Mouse (Mus musculus) fat pad, adult 2 months (tissue): Measurements from ENCODE around the gene G6pc.
"Not testable (repeated sequence)": the region's sequence is repeated elsewhere in the genome, so short reads cannot be mapped to it uniquely, and the experiment has no call there.

Experiments
- DNase-seq: peaks from one replicate; pipeline ENCODE4 v3.0.0-alpha.2; 2011; ENCODE audit warnings: low read depth, low spot score; ENCODE audit errors: extremely low read depth

The G6pc gene

DNA sequence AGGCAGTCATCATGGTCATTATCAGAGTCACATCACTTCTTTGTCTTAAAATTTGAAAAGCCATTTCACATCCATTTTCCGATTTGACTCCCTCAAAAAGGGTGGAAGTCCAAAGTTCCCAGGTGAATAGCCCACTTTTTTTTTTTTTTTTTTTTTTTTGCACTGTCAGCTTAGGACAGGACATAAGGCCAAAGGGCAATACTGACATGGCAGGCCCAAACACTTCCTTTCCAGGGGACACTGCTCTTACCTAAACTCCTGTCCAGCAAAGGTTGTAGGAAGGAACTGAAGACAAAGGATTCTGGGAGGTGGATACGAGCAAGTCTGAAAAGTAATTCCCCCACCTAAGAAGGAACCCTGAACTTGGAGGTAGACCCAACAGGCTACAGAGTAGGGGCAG lies 11.4 kb upstream of the G6pc start:
- DNase-seq: no peak

DNA sequence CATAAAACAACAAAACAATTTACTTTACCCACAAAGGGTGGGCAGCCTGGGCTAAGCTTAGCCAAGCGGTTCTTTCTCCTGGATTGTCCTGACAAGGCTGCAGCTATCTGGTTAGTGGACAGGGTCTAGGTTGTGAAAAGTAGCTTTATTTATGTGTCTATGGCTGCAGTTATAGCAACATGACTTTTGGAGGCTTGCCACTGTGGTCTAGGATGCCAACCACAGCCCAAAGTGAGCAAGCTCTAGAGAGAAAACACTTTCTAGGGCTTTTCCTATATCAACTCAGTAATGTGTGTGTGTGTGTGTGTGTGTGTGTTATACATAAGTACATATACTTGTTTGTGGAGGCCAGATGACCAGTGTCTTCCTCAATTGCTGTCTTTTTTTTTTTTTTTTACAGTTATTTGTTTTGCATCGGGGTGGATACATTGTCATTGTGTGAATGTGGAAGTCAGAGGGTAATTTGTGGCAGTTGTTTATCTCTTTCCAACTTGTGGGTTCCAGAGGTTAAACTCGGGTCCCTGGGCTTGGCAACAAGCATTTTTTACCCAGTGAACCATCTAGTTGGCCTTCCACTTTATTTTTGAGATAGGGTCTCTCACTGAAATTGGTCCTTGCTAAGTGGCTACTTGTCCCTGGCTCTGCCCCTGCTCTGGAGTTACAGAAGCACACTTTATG lies 9.7 kb upstream of the G6pc start:
- DNase-seq: no peak

DNA sequence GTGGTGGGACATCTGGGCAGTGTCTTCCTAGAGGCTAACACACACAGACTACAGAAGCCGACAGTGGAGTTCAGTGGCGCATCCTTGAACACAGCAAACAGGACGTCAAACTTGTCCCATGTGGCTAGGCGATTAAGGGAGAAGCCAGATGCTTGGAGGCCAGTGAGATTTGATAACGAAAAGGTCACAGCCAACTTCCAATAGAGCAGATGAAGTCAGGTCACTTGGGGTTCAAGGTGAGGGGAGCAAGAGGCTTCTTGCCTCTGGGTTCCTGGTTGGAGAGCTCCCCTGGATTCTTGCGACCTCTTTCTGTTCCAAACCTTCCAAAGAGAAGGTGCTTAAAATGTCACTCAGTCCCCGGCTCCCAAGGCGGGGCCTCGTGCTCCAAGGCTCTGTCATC lies 7.6 kb upstream of the G6pc start:
- DNase-seq: no peak

DNA sequence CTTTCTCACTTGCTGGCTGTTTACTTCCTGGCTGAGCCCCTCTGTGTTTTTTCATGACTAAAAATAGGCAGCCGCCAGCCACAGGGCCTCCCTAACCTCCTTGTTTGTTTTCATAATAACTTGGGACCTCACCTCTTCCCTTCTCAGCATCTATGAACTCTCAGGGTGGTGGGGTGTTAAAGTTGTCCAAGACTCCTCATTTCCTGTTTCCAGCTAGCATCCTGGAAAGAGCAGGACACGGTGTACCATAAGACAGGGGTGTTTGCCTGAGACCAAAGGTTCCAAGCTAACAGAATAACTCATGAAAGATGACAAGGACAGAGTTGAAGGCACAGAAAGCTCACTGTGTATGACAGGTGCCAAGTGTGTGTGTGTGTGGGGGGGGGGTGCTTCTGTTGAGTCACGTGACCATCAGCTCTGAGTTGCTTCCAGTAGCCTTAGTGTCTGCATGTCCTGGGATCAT lies 6.7 kb upstream of the G6pc start:
- no peak for DNase-seq

DNA sequence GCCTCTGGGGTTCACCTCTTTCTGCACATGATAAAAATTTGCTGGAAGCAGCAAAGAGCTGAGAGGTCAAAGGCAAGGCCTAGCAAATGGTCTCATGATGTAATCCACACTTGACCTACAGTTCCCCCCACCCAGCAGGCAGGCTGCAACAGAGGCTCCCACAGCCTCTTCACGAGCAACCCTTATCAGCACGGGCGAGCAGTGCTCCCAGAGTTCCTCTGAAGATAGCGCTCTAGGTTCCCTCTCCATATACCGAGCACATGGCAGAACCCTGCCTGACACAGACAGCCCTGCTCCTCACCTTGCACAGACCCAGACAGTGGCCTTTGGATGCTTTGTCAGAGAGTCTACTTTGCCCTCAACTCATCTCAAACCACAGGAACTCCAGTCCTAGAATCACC lies 2.8 kb upstream of the G6pc start:
- DNase-seq: no peak

DNA sequence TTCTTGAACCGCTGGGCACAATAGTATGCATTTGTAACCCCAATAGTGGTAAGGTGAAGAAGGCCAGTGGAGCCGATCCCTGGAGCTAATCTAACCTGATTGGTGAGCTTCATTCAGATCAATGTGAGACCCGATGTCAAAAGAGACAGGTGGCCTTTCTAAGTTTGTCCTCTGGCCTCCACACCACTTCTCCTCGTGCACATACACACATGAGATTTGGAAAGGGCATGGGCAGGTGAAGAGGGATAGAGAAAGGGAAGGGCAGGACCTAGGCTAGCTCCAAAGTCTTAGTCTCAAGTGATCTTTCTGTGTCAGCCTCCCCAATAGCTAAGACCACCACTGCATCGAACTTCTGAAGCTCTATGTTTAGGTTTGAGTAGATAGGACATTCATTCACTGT lies 2.8 kb downstream of the G6pc start:
- no peak for DNase-seq

DNA sequence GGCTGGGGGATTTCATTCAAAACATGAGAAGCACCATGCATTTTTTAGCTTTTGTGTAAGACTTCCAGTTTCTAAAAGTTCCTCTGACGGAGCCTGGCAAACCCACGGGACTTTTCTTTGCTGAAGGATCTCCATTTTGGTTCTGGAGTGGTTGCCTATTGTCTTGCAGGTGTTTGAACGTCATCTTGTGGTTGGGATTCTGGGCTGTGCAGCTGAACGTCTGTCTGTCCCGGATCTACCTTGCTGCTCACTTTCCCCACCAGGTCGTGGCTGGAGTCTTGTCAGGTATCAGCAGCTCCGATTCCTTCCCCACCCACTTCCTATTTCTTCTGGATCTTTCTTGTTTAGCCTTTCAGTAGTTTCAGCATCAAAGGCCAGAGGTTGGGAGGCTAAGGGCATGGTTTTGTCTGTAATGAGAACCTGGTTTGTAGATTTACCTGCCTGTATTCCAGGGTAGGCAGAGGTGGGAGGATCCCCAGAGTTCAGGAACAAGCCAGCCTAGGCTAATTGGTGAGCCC lies 7.1 kb downstream of the G6pc start:
- DNase-seq: no peak

DNA sequence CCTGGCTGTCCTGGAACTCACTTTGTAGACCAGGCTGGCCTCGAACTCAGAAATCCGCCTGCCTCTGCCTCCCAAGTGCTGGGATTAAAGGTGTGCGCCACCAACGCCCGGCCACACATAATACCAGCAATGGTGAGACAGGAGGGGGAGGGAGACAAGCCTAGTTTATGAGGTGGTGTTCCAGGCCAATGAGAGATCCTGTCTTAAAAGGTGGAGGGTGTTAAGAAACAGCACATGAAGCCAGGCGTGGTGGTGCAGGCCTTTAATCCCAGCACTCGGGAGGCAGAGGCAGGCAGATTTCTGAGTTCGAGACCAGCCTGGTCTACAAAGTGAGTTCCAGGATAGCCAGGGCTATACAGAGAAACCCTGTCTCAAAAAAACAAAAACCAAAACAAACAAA lies 10.8 kb downstream of the G6pc start:
- DNase-seq: not testable (repeated sequence)

DNA sequence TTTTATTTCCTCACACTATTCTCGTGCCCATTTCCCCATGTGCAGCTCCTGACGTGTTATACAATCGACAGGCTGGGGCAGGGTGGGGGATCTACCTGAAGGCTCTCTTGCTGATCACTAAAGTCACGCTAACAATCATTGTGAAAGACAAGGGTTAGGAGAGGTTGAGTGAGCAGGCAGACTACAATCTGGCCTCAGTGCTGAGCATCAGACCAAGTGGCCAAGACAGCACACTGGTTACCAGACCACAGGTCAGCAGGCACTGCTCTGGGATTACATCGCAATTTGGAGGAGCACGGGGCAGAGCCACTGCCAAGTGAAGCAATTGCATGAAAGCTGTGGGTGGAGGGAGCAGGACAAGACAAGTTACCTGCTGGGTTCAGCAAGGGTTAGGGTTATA lies 11.6 kb downstream of the G6pc start:
- peak; percentile 99 for DNase-seq

DNA sequence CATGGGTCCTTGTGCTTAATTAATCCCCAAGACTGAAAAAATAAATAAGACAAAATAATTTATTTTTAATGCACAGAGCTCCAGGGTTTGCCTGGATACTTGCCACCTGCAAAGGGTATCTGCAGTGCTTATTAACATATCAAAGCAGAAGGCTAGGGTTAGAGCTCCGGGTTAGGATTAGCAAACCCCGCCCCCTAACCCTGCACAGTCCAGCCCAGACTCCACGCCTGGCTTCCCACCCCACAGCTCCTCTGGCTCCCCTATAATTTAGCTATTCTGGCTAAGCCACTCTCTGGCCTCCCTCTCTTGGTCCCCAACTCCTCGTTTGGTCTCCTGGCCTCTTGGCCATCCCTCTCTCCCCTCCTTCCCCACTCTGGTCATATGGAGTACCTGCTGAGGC lies 14.5 kb downstream of the G6pc start:
- no peak for DNase-seq

DNA sequence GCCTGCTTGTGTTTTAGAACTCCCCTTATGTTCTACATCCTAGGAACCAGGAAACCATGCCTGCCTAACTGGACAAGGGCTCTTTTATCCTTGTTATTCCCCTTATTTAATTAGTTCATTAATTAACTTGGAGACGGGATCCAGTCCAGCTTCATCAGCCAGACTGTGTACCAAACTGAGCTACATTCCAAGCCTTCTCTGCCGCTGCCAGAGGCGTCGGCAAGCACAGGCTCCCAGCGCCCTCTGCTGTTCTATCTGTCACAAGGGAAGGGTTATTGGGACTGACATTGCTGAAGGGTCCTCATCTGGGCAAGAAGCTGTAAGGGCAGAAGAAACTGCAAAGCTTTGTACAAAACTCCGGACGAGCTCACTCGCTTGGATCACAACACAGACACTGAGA lies 27.7 kb downstream of the G6pc start:
- no peak for DNase-seq

DNA sequence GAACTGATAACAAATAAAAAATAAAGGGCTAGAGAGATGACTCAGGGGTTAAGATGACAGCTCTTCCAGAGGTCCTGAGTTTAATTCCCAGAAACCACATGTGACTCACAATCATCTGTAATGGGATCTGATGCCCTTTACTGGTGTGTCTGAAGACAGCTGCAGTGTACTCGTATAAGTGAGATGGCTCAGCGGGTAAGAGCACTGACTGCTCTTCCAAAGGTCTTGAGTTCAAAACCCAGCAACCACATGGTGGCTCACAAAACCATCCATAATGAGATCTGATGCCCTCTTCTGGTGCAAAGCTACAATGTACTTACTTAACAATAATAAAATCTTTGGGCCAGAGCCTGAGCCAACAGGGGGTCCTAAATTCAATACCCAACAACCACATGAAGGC lies 47.9 kb downstream of the G6pc start:
- DNase-seq: no peak

DNA sequence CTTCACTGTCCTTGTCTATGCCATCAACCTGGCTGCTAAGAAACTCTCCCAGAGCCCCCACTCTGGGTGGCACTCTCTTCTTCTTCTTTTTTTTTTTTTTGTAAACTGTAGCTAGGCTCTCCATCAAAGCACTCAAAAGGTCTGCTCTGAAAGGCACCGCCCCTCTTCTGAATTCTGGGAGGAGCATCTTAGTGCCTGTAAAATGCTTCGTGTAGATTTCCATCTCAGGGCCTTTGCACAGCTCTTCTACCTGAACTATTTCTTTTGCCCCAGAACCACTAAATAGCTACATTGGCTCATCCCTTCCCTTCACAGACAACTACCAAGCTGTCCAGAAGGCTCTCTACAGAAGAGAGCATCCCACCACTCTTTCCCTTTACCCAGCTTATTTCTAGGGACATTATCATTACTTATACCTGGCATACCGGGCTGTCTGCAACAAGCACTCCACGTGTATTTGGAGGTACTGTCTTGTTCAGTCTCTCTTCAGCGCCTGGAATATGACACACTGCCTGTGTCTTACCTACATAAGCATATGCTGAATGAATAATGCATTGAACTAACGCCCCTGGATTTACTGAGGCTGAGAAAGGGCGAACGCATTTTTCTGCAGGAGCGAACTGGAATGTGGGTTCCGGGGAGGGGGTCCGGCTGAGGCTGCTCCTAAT lies 49.2 kb downstream of the G6pc start:
- no peak for DNase-seq

DNA sequence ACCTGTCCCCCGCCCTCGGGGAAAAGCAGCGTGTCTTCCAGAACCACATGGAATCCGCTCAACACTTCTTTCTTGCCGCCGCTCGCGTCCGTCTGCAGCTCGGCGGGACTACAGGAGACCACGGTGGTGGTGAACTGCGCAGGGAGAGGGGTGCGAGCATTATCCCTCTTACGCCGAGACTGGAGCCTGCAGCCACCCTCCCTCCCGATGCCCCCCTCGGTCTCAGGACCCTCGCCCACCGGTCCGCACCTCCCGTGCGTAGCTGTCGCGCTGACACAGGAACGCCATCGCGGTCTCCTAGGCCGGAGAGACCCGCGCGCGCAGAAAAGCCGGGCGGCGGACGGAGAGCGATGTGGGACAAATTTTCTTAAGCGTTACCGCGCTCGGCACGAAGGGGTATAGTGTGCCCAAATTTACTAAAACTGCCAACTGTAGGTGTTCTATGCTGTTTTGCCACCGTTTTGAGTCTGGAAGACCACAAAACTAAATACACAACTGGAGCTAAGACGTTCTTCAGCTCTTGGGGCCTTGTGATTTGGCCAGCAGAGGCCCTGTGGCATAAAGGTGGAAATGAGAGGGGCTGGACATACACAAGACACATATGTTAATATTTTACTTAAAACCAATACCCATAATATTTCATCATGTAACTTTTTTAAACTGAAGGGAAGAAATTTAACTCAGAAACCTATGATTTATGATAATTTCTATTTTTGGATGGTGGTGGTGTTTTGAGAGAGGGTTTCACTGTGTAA lies 49.9 kb downstream of the G6pc start, which contains the start of gene Aarsd1:
TSS of gene Aarsd1 (minus strand) at position 515 of the 755 bp plus-strand sequence.
- DNase-seq: no peak

DNA sequence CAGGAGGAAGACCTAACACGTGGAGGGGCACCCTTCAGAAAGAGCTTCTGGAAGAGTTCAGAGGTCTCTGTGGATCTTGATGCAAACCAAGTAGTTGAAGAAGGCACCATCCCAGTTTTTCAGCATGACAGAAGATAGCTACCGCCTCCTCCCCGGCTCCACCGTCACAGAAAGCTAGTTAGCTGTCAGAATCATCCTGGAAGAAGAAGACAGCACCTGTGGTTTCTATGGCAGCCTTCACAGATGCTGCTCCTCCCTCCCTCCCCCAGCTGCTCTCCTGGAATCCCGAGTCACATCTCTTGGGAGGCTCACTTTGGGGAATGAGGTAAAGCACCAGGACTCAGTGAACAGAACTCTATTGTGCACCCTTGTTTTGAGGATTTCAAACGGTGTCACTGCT lies 51.6 kb downstream of the G6pc start:
- no peak for DNase-seq

DNA sequence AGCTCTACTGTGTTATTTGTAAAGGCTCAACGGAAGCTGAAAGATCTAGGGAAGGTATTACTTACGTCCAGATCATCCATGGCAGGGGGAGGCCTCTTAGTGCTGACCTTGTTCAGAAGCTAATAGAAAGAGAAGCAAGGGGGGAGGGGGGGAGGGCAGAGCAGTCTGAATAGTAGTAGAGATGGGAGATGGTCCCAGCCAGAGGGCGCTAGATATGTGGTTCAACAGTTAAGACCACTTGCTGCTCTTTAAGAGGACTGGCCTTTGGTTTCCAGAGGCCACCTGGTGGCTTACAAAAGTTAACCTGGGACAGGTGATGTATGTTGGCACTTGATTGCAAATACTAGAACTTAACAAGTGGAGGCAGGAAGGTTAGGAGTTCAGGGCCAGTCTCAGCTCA lies 52.2 kb downstream of the G6pc start:
- no peak for DNase-seq

DNA sequence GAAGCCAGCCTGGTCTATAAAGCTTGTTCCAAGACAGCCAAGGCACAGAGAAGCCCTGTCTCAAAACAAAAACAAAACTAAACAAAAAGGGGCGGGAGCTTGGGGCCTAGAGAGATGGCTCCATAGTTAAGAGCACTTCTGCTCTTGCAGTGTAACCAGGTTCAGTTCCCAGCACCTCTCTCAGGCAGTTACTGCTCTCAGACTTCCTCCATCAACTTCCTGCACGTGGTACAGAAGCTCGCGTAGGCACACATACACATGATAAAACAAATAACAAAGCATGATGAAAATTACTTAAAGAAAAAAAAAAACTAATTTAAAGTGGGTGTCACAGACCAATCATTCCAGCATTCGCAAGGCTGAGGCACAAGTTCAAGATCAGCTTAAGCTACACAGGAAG lies 52.8 kb downstream of the G6pc start:
- no peak for DNase-seq

DNA sequence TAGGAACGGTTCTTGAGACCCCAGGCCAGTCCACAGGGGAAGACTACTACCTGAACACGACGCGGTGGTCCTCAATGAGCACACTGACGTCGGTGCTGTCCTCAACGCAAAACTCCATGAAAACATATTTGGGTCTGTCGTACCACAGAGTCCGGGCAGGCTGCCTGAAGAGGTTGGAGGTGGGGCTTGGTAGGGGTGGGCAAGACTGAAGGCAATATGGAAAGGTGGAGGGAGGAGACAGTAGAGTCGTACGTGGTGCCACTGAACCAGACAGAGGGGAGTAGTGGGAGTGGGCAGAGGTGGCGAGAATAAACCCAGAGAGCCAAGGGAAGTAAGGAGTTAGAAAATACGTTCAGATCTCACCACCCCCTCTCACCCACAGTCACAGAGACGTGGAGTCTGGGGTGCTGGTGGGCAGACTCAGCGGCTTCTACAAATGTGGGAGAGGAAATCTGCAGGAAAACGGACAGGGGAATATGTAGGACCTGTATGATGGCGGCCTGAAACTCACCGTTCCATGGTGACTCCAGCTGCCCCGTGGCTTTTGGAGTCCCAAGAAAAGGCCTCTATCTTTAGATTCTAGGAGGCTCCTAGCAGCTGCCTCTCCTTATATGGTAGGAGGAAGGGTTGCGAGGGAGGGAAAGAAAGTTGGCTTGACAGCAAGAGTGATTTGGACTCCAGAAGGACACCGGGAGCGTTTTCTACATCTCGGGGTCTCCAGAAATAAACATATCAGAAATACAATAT lies 56.9 kb downstream of the G6pc start, which contains the start of gene Gm27029:
TSS of gene Gm27029 (minus strand) at position 692 of the 747 bp plus-strand sequence.
- peak; percentile 45 for DNase-seq

DNA sequence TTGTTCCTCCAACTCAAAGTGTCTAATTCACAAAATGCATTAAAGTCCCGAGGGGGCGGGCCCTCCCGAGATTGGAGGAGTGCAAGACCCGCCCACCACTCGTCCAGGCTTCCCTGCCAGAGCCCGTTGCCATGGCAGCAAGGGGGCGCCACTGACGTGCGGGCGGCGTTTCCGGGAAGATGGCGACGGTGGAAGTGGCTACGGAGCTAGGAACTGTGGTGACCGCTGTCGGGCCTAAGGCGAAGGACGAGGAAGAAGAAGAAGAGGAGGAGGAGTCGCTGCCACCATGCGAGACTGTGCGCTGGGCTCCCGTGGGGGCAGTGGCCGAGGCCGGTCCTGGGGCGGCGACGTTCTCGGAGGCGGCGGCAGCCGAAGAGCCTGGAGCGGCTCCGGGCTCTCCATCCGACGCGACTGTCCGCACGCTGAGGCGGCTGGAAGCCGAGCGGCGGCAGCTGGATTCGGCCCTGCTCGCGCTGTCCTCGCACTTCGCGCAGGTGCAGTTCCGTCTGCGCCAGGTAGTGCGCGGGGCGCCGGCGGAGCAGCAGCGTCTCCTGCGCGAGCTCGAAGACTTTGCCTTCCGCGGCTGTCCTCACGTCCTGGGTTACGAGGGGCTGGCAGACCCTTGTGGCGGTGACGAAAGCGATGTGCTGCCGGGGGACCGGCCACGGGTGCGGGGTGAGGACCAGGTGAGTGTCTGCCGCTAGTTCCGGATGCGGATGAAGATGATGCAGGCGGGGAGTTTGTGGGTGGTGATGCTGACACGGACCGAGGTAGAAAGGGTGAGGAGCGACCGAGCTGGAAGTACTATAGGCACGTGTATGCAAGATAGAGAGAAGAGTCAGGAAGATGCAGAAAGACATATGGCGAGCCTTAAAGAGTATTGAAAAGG lies 57.8 kb downstream of the G6pc start, which contains the start of the genes Rundc1 and Ptges3l:
TSS of gene Rundc1 (plus strand) at position 161 of the 889 bp plus-strand sequence.
TSS of gene Ptges3l (minus strand) at position 409 of the 889 bp plus-strand sequence.
- peak; percentile 50 for DNase-seq

DNA sequence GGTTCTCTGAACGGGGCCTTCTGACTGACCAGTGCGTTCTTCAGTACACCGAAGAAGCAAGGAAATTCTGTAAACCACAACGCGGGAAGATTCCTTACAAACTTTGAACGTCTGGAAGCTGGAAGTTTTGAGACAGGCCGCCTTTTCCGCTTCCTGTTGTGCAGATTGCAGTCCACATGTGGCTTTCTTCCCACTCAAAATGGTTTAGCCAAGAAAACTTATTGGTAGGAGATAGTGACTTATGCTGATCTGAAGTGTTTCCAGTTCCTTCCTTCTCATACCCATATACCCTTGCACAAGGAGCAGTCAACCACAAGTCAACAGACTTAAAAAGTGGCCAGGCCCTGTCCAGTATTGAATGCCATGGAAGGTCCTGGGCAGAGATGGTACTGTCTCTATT lies 58.8 kb downstream of the G6pc start:
- DNase-seq: no peak
